Comparison of ENCODE assay signal across 29 mouse cellular contexts in genomic region chr2:68053243-68053642, GRCm38 (mm10).
DNase-seq lines count a peak whose midpoint lies in the region; ATAC-seq and TF ChIP-seq lines count a peak whose summit lies in the region.
"Had no signal": no experiment of that assay in that cellular context is flagged by ENCODE, and none has a peak within 500 bp of the region (broad histone marks: within the 10 kb centered on the region; RNA-seq: fewer than 3 reads in every experiment).

No protein-coding gene starts in this region.

- H3K27me3 ChIP-seq in lung, embryonic 14.5 days (ENCODE audit: insufficient read depth, low read length): no peaks in the 10 kb centered on the region
- no peaks in the 10 kb centered on the region for H3K27me3 ChIP-seq in midbrain, embryonic 11.5 days (ENCODE audit: control insufficient read depth, insufficient read depth, low read length)
- H3K27me3 ChIP-seq in midbrain, embryonic 13.5 days: no peaks in the 10 kb centered on the region
- no peaks in the 10 kb centered on the region for H3K27me3 ChIP-seq in stomach, embryonic 15.5 days (replicated peaks)
- H3K27me3 ChIP-seq: CH12.LX; embryonic facial prominence, embryonic 13.5 days; embryonic facial prominence, embryonic 15.5 days; forebrain, embryonic 12.5 days; Patski had no signal

- TF ChIP-seq CTCF in lung, embryonic 14.5 days (IDR thresholded peaks at IDR 0.05; ENCODE audit: low read depth): no peak
- no peak for TF ChIP-seq CTCF in lung, adult 2 months (IDR thresholded peaks at IDR 0.05; ENCODE audit: insufficient read depth, low read length)

- H3K27ac ChIP-seq in lung, embryonic 14.5 days (ENCODE audit: low read depth): peak overlapping the region; percentile 61; the same call in 1 of the 2 replicates
- no peak overlapping the region for H3K27ac ChIP-seq in midbrain, embryonic 11.5 days (ENCODE audit: low read depth, low read length)
- H3K27ac ChIP-seq in midbrain, embryonic 13.5 days: no peak overlapping the region
- peak overlapping the region; percentile 35; the same call in 1 of the 2 replicates for H3K27ac ChIP-seq in stomach, embryonic 15.5 days
- H3K27ac ChIP-seq: embryonic facial prominence, embryonic 13.5 days; embryonic facial prominence, embryonic 15.5 days; forebrain, embryonic 10.5 days; forebrain, embryonic 12.5 days had no signal

- H3K9ac ChIP-seq in lung, embryonic 14.5 days: no peak overlapping the region
- no peak overlapping the region for H3K9ac ChIP-seq in midbrain, embryonic 11.5 days (ENCODE audit: low read length)
- H3K9ac ChIP-seq in midbrain, embryonic 13.5 days (replicated peaks): no peak overlapping the region
- no peak overlapping the region for H3K9ac ChIP-seq in stomach, embryonic 15.5 days
- H3K9ac ChIP-seq: embryonic facial prominence, embryonic 13.5 days; embryonic facial prominence, embryonic 15.5 days; forebrain, embryonic 12.5 days had no signal

- TF ChIP-seq POLR2A in lung, adult 2 months (IDR thresholded peaks at IDR 0.05; ENCODE audit: borderline replicate concordance, extremely low read depth, low read depth, low read length): no peak

- ATAC-seq in lung, embryonic 14.5 days (ENCODE audit: insufficient read depth): no peak
- no peak for ATAC-seq in midbrain, embryonic 11.5 days (ENCODE audit: low FRiP score)
- ATAC-seq in midbrain, embryonic 13.5 days: no peak
- ATAC-seq in stomach, embryonic 15.5 days (ENCODE audit: insufficient read depth, low FRiP score, low read depth): peak; percentile 53; the same call in 1 of the 2 replicates
- ATAC-seq: activated CD4-positive, CD25-positive, alpha-beta regulatory T cell, adult 4 months; CD4-positive, CD25-positive, alpha-beta regulatory T cell, adult 4 months; forebrain, embryonic 14.5 days; forebrain, embryonic 16.5 days; Patski had no signal

- H3K4me1 ChIP-seq in lung, embryonic 14.5 days (ENCODE audit: insufficient read depth): no peaks in the 10 kb centered on the region
- H3K4me1 ChIP-seq in lung, adult 2 months (ENCODE audit: control insufficient read depth, insufficient read depth, low read length): no peaks in the 10 kb centered on the region
- no peaks in the 10 kb centered on the region for H3K4me1 ChIP-seq in midbrain, embryonic 11.5 days (ENCODE audit: control insufficient read depth, insufficient read depth, low read length)
- no peaks in the 10 kb centered on the region for H3K4me1 ChIP-seq in midbrain, embryonic 13.5 days (replicated peaks)
- H3K4me1 ChIP-seq in stomach, embryonic 15.5 days: no peaks in the 10 kb centered on the region
- H3K4me1 ChIP-seq: embryonic facial prominence, embryonic 13.5 days; embryonic facial prominence, embryonic 15.5 days; forebrain, embryonic 10.5 days; forebrain, embryonic 12.5 days had no signal

- 43% methylated on average over 3 of the region's 3 CpGs for WGBS in lung, embryonic 14.5 days
- WGBS in lung, adult 2 months: 48% methylated on average over 3 of the region's 3 CpGs
- 38% methylated on average over 3 of the region's 3 CpGs for WGBS in midbrain, embryonic 11.5 days
- WGBS in midbrain, embryonic 13.5 days: 53% methylated on average over 3 of the region's 3 CpGs
- WGBS in stomach, embryonic 15.5 days: 41% methylated on average over 3 of the region's 3 CpGs

- H3K4me3 ChIP-seq in lung, embryonic 14.5 days (ENCODE audit: low read depth, low read length): no peak overlapping the region
- H3K4me3 ChIP-seq in lung, adult 2 months (replicated peaks; ENCODE audit: extremely low read depth, low read depth, low read length): no peak overlapping the region
- H3K4me3 ChIP-seq in midbrain, embryonic 11.5 days (ENCODE audit: low read depth, low read length): no peak overlapping the region
- H3K4me3 ChIP-seq in midbrain, embryonic 13.5 days (replicated peaks): no peak overlapping the region
- H3K4me3 ChIP-seq in stomach, embryonic 15.5 days (replicated peaks): no peak overlapping the region
- H3K4me3 ChIP-seq: embryonic facial prominence, embryonic 13.5 days; embryonic facial prominence, embryonic 15.5 days; erythroblast, embryonic 14.5 days; forebrain, embryonic 10.5 days; forebrain, embryonic 12.5 days had no signal

- H3K36me3 ChIP-seq in lung, embryonic 14.5 days (ENCODE audit: insufficient read depth): no peaks in the 10 kb centered on the region
- H3K36me3 ChIP-seq in midbrain, embryonic 11.5 days (ENCODE audit: control insufficient read depth, insufficient read depth, low read length): no peaks in the 10 kb centered on the region
- H3K36me3 ChIP-seq in midbrain, embryonic 13.5 days: no peaks in the 10 kb centered on the region
- H3K36me3 ChIP-seq in stomach, embryonic 15.5 days: no peaks in the 10 kb centered on the region
- H3K36me3 ChIP-seq: embryonic facial prominence, embryonic 13.5 days; embryonic facial prominence, embryonic 15.5 days; forebrain, embryonic 10.5 days; forebrain, embryonic 12.5 days; G1E had no signal

- H3K4me2 ChIP-seq in lung, embryonic 14.5 days: no peak overlapping the region
- no peak overlapping the region for H3K4me2 ChIP-seq in midbrain, embryonic 11.5 days
- H3K4me2 ChIP-seq in midbrain, embryonic 13.5 days (replicated peaks): no peak overlapping the region
- H3K4me2 ChIP-seq in stomach, embryonic 15.5 days: no peak overlapping the region
- H3K4me2 ChIP-seq: embryonic facial prominence, embryonic 13.5 days; embryonic facial prominence, embryonic 15.5 days; forebrain, embryonic 12.5 days had no signal

- H3K9me3 ChIP-seq in lung, embryonic 14.5 days (ENCODE audit: low read depth, low read length): no peaks in the 10 kb centered on the region
- H3K9me3 ChIP-seq in midbrain, embryonic 11.5 days (ENCODE audit: control insufficient read depth, low read length): no peaks in the 10 kb centered on the region
- no peaks in the 10 kb centered on the region for H3K9me3 ChIP-seq in midbrain, embryonic 13.5 days
- no peaks in the 10 kb centered on the region for H3K9me3 ChIP-seq in stomach, embryonic 15.5 days
- H3K9me3 ChIP-seq: embryonic facial prominence, embryonic 13.5 days; embryonic facial prominence, embryonic 15.5 days; forebrain, embryonic 10.5 days; forebrain, embryonic 12.5 days had no signal

- no peak for DNase-seq in lung, embryonic 14.5 days
- DNase-seq in lung, adult 2 months: no peak
- peak; percentile 53 for DNase-seq in midbrain, embryonic 11.5 days (ENCODE audit: low spot score, missing footprints)
- no peak for DNase-seq in adrenal gland, adult (ENCODE audit: inconsistent age in 2 of 2, low spot score in 1 of 2)
- DNase-seq: adrenal gland, adult 2 months; adrenal gland, postnatal 10 days; adrenal gland, postnatal 25 days; B cell, adult 2 months; cerebellum, adult 11 months; cerebellum, adult 18-20 months; cerebellum, adult 8-10 months; cerebellum, adult 9-11 months; cerebellum, postnatal 14 days; cerebellum, postnatal 36 days; embryo, embryonic 11 days had no signal

Comparison
In these comparisons a context has a peak if more than half of its experiments do, and no peak if none do; other contexts are left out.
1. H3K27ac ChIP-seq: peak in lung, embryonic 14.5 days (single experiment) and stomach, embryonic 15.5 days (single experiment); none in midbrain, embryonic 11.5 days (single experiment) and midbrain, embryonic 13.5 days (single experiment).